Mouse (Mus musculus) ES-Bruce4 (cell line): ENCODE measurements around the gene D330020A13Rik.
A peak's percentile ranks its signal among the peaks of the same experiment; 100 is the strongest.

ENCODE experiments used
- CTCF ChIP-seq: IDR thresholded peaks from one replicate; pipeline ENCODE4 v1.8.1; 2011; ENCODE audit warnings: low read depth, low read length
- EP300 ChIP-seq: IDR thresholded peaks from 2 replicates; pipeline ENCODE4 v1.6.1; 2011; ENCODE audit warnings: low read depth, low read length; ENCODE audit not compliant: insufficient read depth

GRCm38 (mm10) chr6:120288541-120288940 is 5.6 kb upstream of the D330020A13Rik start:
- peak; percentile 12; the same call in 1 of the 2 replicates for TF ChIP-seq EP300
- no peak for TF ChIP-seq CTCF
